Mouse (Mus musculus) lung, adult 18-20 months (tissue): Measurements from ENCODE around the gene Gm10799.
"Not testable (repeated sequence)": the region's sequence is repeated elsewhere in the genome, so short reads cannot be mapped to it uniquely, and the experiment has no call there.

Experiments used
- DNase-seq, 2 experiments: peaks; one replicate each; pipeline ENCODE4 v3.0.0; 2022; ENCODE audit warnings: mixed read lengths in 2 of 2

Gm10799 gene

GRCm38 (mm10) chr2:104065526-104065925, 2.8 kb downstream of the Gm10799 start, which contains the start of gene Gm10912:
Gene Gm10912, plus strand, starts transcription at chr2:104065826.
- DNase-seq, result not testable (repeated sequence)

DNA sequence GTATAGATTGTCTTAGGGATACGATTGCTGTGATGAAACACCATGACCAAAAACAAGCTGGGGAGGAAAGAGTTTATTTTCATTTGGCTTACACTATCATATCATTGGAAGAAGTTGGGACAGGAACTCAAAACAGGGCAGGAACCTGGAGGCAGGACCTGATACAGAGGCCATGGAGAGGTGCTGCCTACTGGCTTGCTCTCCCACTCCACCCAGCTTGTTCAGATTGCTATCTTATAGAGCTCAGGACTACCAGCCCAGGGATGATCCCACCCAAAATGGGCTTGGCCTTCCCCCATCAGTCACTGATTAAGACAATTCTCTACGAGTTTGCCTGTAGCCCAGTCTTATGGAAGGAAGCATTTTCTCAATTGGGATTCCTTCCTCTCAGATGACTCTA, 4.2 kb downstream of the Gm10799 start:
- no peak for DNase-seq

GRCm38 (mm10) chr2:104062665-104063064, 5.7 kb downstream of the Gm10799 start:
- DNase-seq, result no peak

- DNase-seq, result no peak
Observed at GRCm38 (mm10) chr2:104060996-104061395, 7.4 kb downstream of the Gm10799 start.

DNA sequence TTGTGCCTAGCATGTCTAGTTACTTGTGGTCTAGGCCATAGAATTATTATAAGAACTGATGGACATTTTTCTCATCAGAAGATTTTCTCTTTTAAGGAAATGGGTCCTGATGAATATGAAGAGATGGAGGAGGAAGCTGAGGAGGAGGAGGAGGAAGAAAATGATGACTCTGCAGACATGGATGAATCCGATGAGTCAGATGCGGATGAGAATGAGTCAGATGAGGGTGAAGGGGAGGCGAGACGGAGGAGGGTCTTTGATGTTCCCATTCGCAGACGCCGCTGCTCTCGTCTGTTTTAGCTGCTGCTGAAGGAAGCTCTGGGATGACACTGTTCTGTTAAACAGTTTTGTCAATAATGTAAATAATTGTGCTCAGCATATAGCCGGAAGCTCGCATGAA, 8.6 kb downstream of the Gm10799 start:
- DNase-seq, result no peak

- no peak for DNase-seq
Observed at GRCm38 (mm10) chr2:104058954-104059353, 9.4 kb downstream of the Gm10799 start.

GRCm38 (mm10) chr2:104058381-104058780, 10.0 kb downstream of the Gm10799 start:
- no peak for DNase-seq

DNA sequence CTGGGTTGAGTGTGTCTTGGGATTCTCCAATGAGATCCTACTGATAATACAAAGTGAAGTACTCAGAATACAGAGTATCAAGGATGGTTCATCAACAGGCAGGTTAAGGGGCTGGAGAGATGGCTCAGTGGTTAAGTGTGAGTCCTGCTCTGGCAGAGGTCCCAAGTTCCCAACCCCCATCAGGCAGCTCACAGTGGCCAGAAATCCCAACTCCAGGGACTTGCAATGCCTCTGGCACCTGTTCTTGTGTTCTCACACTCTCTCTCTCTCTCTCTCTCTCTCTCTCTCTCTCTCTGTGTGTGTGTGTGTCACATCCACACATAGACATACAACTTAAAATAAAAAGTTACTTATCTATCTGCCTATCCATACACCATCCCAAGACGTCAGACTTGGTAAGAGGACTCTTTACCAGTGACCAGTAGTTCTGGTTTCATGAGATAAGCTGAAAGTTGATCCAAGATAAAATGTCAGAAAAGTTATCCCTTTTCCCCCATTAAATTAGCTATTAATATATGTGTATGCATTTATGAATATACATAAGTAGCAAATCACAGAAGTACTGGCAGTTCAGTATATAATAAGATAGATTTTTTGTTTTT, 23.8 kb downstream of the Gm10799 start:
- DNase-seq, result peak in 1 of 2 experiments; percentile 17

DNA sequence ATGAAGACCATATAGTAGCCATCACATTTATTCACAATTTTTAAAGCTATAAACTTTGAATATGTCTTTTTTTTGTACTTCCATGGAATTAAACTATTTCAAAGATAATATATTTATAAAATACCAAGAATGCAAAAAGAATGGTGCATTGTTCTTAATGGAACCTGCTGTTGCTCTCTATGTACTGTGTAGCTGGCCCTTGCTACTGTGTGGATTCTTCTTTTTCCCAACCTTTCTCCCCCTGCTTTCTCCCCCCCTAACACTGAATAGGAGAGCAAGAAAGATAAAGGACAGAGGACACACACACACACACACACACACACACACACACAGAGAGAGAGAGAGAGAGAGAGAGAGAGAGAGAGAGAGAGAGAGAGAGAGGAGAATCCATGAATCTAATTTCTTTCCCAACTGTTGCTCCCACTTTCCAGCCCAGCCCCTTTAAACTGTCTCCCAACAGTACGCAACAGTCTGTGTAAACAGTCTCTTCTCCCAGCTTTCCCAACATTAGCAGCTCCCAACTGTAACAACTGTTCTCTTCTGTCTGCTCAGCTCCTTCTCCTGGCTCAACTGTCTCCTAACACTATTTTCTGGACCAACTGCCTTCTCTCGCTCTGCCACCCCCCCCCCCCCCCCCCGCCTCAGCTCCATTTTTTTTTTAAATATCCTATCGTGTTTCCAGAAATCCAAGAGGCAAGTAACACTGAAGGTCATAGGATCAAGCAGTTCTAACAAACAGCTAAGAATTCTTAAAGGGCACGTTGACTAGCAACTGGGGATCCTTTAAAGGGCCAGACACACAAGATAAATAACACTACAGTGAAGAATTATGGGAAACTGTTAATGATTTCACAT, 24.5 kb downstream of the Gm10799 start:
- DNase-seq, result peak in 1 of 2 experiments; percentile 28

DNA sequence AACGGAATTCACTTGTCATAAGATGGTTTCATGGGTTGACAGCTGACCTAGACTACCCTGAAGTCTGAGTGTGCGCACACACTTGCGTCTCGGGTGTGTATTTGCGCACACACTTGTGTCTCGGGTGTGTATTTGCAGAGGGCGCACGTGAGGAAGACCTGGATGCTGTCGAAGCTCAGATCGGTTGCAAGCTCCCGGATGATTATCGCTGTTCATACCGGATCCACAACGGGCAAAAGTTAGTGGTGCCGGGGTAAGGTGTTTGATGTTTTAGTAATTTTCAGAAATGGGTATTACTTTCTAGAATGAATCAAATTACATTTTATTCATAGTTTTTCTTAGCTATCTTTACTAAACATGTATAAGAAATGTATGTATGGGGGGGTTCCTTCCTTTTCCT, 25.6 kb downstream of the Gm10799 start:
- DNase-seq, result peak in 1 of 2 experiments; percentile 17

- DNase-seq, result peak in 1 of 2 experiments; percentile 13
Observed at GRCm38 (mm10) chr2:104041632-104042031, 26.7 kb downstream of the Gm10799 start.

- DNase-seq, result no peak
Observed at GRCm38 (mm10) chr2:104038236-104038635, 30.1 kb downstream of the Gm10799 start.

DNA sequence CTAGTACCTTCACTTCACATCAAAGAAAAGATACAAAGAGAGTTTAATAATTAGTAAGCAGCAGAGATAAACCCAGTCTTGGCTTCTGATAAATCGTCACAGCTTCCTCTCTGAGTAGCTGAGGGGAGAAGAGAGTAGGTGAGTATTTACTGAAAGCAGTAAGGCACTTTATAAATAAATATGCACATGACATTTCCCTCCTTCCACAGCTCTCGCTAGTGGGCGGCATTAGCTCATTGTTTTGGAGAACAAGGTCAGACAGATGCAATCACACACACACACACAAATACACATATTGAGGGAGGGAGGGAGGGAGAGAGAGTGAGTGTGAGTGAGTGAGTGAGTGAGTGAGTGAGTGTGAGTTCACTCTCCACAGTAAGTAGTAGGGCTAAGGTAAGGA, 32.0 kb downstream of the Gm10799 start:
- DNase-seq, result no peak

DNA sequence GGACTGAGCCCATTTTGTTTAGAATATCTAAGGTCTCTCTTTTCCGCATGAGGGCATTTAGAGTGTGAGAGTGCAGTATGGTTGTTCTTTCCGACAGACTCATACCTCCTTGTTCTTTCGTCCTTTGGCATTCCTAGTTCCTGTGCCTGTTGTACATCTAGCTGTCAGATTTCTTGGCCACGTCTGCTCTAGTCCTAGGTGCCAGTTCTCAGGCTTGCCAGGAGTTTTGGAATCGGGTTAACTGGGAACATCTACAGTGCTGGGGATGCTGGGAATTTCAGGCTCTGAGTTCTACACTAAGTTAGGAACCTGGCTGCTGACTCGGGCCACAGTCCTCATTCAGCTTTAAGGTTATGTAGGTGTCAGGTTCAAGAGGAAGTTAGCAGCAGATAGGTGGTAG, 32.8 kb downstream of the Gm10799 start:
- DNase-seq, result no peak

DNA sequence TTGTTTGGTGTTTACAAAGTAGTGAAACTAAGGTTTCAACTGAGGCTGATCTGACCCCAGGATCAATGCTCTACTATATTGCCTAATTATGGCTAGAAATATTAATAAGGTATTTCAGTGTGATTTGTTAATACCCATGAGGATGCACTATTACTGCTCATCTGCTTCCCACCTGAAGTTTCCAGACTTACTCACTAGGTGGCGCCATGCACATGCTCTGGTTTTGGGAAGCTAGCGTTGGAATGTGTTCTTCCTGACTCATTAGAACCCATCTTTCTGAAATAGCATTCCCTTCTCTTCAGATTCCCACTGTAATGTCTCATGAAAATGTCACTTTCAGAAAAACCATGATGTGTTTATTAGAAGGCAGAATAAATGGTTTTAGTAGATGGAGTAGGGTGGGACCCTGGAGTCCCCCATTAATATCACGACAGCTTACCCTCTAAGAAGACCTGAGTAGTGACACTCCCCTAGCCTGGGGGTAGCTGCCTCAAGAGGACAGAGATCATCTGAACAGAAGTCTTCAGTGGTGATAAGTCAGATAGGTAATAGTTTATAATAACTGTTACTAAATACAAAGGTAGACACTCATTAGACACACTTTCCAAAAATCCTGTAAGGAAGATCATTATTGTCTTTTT, 33.4 kb downstream of the Gm10799 start:
- DNase-seq, result peak; percentile 52 to 61

GRCm38 (mm10) chr2:104032056-104032455, 36.3 kb downstream of the Gm10799 start:
- no peak for DNase-seq

DNA sequence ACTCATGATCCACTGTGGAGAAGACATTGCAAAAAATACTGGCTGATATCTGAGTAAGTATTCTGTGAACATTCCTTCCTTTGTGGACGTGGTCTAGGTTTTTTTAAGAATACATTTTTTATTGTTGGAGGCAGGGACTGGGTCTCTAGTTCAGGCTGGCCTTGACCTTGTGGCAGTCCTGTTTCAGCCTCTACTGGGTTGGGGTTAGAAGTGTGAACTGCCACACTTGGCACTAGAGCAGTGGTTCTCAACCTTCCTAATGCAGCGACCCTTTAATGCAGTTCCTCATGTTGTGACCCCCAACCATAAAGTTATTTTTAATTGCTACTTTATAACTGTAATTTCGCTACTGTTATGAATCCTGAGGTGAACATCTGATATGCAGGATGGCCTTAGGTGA, 38.0 kb downstream of the Gm10799 start:
- DNase-seq, result no peak

DNA sequence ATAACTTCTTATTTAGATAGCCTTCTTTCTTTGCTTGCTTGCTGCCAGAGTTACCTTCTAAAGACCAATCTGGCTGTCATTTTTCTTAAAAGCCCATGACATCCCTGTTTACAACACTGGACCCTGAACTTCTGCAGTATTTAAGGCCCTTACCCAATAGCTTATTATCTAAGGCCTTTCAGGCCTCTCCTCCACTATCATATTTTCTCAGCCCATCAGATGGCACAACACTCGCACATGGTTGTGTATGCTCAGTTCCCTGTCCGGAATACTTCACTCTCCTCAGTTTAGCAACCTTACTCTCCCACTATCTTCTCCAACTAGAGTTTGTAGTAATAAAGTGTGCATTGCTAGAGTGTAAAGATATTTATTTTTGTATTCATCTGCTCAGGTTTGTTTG, 39.3 kb downstream of the Gm10799 start:
- no peak for DNase-seq

- peak; percentile 12 to 16 for DNase-seq
Observed at GRCm38 (mm10) chr2:104028139-104028723, 40.1 kb downstream of the Gm10799 start, which contains the start of gene 4931422A03Rik. Gene 4931422A03Rik, minus strand, starts transcription at chr2:104028361.

DNA sequence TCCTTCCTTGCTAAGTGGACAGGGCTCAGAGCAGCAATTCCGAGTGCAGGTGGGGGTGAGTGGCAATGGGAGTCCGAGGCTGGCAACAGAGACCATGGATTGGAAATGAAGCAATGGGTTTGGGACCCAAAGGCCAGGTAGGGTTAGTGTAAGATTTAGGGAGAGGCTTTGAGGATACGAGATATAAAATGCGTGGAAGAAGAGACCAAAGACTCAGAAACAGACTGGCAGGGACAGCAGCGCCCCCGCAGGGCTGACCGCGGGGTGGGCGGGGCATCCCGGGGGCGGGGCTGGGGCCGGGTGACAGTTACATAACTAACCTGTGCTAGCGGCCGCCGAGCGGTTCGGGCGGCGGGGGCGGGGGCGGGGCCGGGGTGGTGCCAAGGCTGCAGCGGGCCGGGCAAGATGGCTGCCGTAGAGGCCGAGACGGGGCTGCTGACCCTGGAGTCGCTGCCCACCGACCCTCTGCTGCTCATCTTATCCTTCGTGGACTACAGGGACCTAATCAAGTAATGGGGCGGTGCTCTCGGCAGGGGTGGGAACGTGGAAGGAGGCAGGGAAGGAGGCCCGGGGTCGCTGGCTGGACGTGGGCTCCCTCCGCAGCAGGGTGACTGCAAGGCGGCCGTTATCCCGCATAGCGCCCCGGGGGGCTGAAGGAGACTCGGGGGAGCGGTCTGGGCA, 40.8 kb downstream of the Gm10799 start, which contains the start of gene Fbxo3:
TSS of gene Fbxo3 (plus strand) at position 264 of the 681 bp plus-strand sequence.
- peak; percentile 87 to 91 for DNase-seq

DNA sequence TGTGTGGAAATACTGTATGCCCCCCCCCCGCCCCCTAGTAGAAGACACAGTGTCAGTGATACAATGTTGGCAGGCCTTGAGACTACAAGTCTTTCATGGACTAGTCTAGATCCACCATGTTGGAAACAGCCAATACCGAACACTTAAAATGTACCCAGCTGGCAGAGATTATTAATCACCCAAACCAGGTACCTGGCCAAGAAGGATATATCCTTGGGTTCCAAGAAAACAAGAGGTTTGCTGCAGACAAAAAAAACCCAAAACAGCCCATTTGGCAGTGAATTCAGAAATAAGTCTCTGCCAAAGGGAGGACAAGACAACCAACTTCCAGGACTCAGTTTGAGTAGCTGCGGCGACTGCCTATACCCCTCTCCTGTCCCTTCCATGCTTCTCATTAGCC, 43.7 kb downstream of the Gm10799 start:
- no peak for DNase-seq

GRCm38 (mm10) chr2:104023096-104023495, 45.3 kb downstream of the Gm10799 start:
- no peak for DNase-seq
